Mouse (Mus musculus) limb, embryonic 11.5 days (tissue): ENCODE results near the gene Lefty2. TPM values are rescaled to one million over a fixed set of nuclear protein-coding genes. Genes with fewer than 3 reads are reported as not detected.

Experiments
- ATAC-seq: fragments of 200-750 bp; cut with Nextera tagmentation; 2 replicates; pipeline ENCODE4 v1.8.0; 2017; ENCODE audit warnings: low read depth; ENCODE audit not compliant: insufficient number of reproducible peaks, low FRiP score, low TSS enrichment
- DNase-seq: peaks from one replicate; pipeline ENCODE4 v3.0.0-alpha.2; 2015; ENCODE audit warnings: low spot score
- H3K27ac ChIP-seq: fragments of 300-500 bp; sonication (generic); replicated peaks from 2 replicates; pipeline ENCODE4 v1.5.1; 2014; ENCODE audit warnings: low read depth, mild to moderate bottlenecking, low read length
- H3K27me3 ChIP-seq: fragments of 300-500 bp; sonication (generic); 2 replicates; pipeline ENCODE4 v1.6.1; 2014; ENCODE audit warnings: mild to moderate bottlenecking, low read length, mixed read lengths; ENCODE audit not compliant: control insufficient read depth, insufficient read depth
- H3K36me3 ChIP-seq: fragments of 300-500 bp; sonication (generic); 2 replicates; pipeline ENCODE4 v1.6.1; 2014; ENCODE audit warnings: mild to moderate bottlenecking, low read length, moderate library complexity, mixed read lengths; ENCODE audit not compliant: control insufficient read depth, insufficient read depth
- H3K4me1 ChIP-seq: fragments of 300-500 bp; sonication (generic); 2 replicates; pipeline ENCODE4 v1.6.1; 2014; ENCODE audit warnings: low read length, mixed read lengths; ENCODE audit not compliant: control insufficient read depth, insufficient read depth
- H3K4me2 ChIP-seq: fragments of 300-500 bp; sonication (generic); 2 replicates; pipeline ENCODE4 v1.6.1; 2014; ENCODE audit warnings: low read depth, mild to moderate bottlenecking, moderate library complexity; ENCODE audit not compliant: severe bottlenecking
- H3K4me3 ChIP-seq: fragments of 300-500 bp; sonication (generic); 2 replicates; pipeline ENCODE4 v1.5.1; 2014; ENCODE audit warnings: low read depth, low read length
- H3K9ac ChIP-seq: fragments of 300-500 bp; sonication (generic); 2 replicates; pipeline ENCODE4 v1.6.1; 2014; ENCODE audit warnings: mild to moderate bottlenecking, low read length
- H3K9me3 ChIP-seq: fragments of 300-500 bp; sonication (generic); 2 replicates; pipeline ENCODE4 v1.6.1; 2016; ENCODE audit warnings: low read length; ENCODE audit not compliant: control insufficient read depth
- WGBS: fragments of 180-500 bp; shearing (Covaris S2); extraction: QIAGEN DNeasy Blood & Tissue Kit; methylation state at CpG from one replicate; pipeline ENCODE4 v1.1.7; 2014; 5-methylcytosine and 5-hydroxymethylcytosine counted together
- polyA plus RNA-seq: library from polyadenylated mRNA; unstranded; fragments of >200 nt; fragmentation: Nextera tagmentation; extraction: Ambion mirVana; gene quantifications from 2 replicates; pipeline ENCODE4 v1.2.1, GENCODE M21; 2014

Lefty2 gene
- polyA plus RNA-seq, 1 experiment from 2014 or later, result 0.08 TPM

GRCm38 (mm10) chr1:180904815-180905080 lies 11.8 kb downstream of the Lefty2 start:
- Histone ChIP-seq H3K9ac (peak overlapping the region; percentile 89), H3K27me3 (no peaks in the 10 kb centered on the region), H3K4me2 (peak overlapping the region; percentile 65), H3K9me3 (no peaks in the 10 kb centered on the region), H3K27ac (no peak overlapping the region), H3K4me3 (peak overlapping the region; percentile 75), H3K36me3 (peaks cover 20% of the 10 kb centered on the region), H3K4me1 (peaks cover 6% of the 10 kb centered on the region; the same call in 1 of the 2 replicates)
- no peak for ATAC-seq
- DNase-seq, result no peak
- WGBS, result 2% methylated on average over 5 of the region's 5 CpGs

- Histone ChIP-seq H3K9me3 (no peaks in the 10 kb centered on the region), H3K9ac (peak overlapping the region; percentile 45; the same call in 1 of the 2 replicates), H3K4me2 (peak overlapping the region; percentile 65), H3K4me1 (peaks cover 6% of the 10 kb centered on the region; the same call in 1 of the 2 replicates), H3K27ac (no peak overlapping the region), H3K36me3 (peaks cover 20% of the 10 kb centered on the region), H3K4me3 (peak overlapping the region; percentile 75), H3K27me3 (no peaks in the 10 kb centered on the region)
- no peak for DNase-seq
- no peak for ATAC-seq
- WGBS, result 74% methylated on average over 6 of the region's 6 CpGs
Measured at GRCm38 (mm10) chr1:180905307-180905706, 12.4 kb downstream of the Lefty2 start.

GRCm38 (mm10) chr1:180905876-180906275 lies 13.0 kb downstream of the Lefty2 start:
- 94% methylated on average over 17 of the region's 17 CpGs for WGBS
- H3K9ac ChIP-seq, result no peak overlapping the region

GRCm38 (mm10) chr1:180906461-180907147 lies 13.7 kb downstream of the Lefty2 start:
- Histone ChIP-seq H3K36me3 (peaks cover 20% of the 10 kb centered on the region), H3K4me1 (peaks cover 9% of the 10 kb centered on the region), H3K9ac (no peak overlapping the region), H3K4me3 (no peak overlapping the region), H3K27ac (no peak overlapping the region), H3K9me3 (no peaks in the 10 kb centered on the region), H3K27me3 (no peaks in the 10 kb centered on the region), H3K4me2 (peak overlapping the region; percentile 17; the same call in 1 of the 2 replicates)
- 93% methylated on average over 24 of the region's 24 CpGs for WGBS
- ATAC-seq (no peak), DNase-seq (no peak)

More at GRCm38 (mm10) chr1:180905876-180906275, 13.0 kb downstream of the Lefty2 start:
- Histone ChIP-seq H3K4me2 (no peak overlapping the region; the same call in 1 of the 2 replicates), H3K4me1 (peaks cover 6% of the 10 kb centered on the region; the same call in 1 of the 2 replicates), H3K27me3 (no peaks in the 10 kb centered on the region), H3K36me3 (peaks cover 20% of the 10 kb centered on the region), H3K4me3 (peak overlapping the region; percentile 75; the same call in 1 of the 2 replicates), H3K9me3 (no peaks in the 10 kb centered on the region), H3K27ac (no peak overlapping the region)
- ATAC-seq (no peak), DNase-seq (no peak)

- H3K9me3 ChIP-seq, result no peaks in the 10 kb centered on the region
- no peak overlapping the region for H3K9ac ChIP-seq
- DNase-seq (no peak), ATAC-seq (no peak)
- H3K4me3 ChIP-seq, result no peak overlapping the region
- no peaks in the 10 kb centered on the region for H3K27me3 ChIP-seq
- H3K27ac ChIP-seq, result no peak overlapping the region
- WGBS, result 55% methylated on average over 8 of the region's 8 CpGs
- no peak overlapping the region for H3K4me2 ChIP-seq
- H3K4me1 ChIP-seq, result peaks cover 6% of the 10 kb centered on the region
- peaks cover 17% of the 10 kb centered on the region for H3K36me3 ChIP-seq
Measured at GRCm38 (mm10) chr1:180911138-180911537, 18.2 kb downstream of the Lefty2 start.

GRCm38 (mm10) chr1:180911653-180912287 lies 18.9 kb downstream of the Lefty2 start:
- Histone ChIP-seq H3K4me3 (no peak overlapping the region), H3K4me2 (peak overlapping the region; percentile 22; the same call in 1 of the 2 replicates), H3K36me3 (peaks cover 11% of the 10 kb centered on the region), H3K9me3 (no peaks in the 10 kb centered on the region), H3K27ac (no peak overlapping the region), H3K4me1 (peaks cover 6% of the 10 kb centered on the region), H3K9ac (no peak overlapping the region), H3K27me3 (no peaks in the 10 kb centered on the region)
- WGBS, result 33% methylated on average over 19 of the region's 20 CpGs
- DNase-seq (peak; percentile 49), ATAC-seq (no peak)

GRCm38 (mm10) chr1:180912792-180913191 lies 19.9 kb downstream of the Lefty2 start:
- Histone ChIP-seq H3K27me3 (no peaks in the 10 kb centered on the region), H3K4me3 (no peak overlapping the region), H3K4me1 (peaks cover 6% of the 10 kb centered on the region), H3K36me3 (peaks cover 2% of the 10 kb centered on the region; the same call in 1 of the 2 replicates), H3K9me3 (no peaks in the 10 kb centered on the region), H3K4me2 (no peak overlapping the region), H3K27ac (no peak overlapping the region), H3K9ac (no peak overlapping the region)
- WGBS, result 90% methylated on average over 5 of the region's 5 CpGs
- DNase-seq (no peak), ATAC-seq (no peak)

- Histone ChIP-seq H3K4me2 (no peak overlapping the region), H3K36me3 (no peaks in the 10 kb centered on the region), H3K4me1 (peaks cover 6% of the 10 kb centered on the region), H3K9me3 (no peaks in the 10 kb centered on the region), H3K27ac (no peak overlapping the region), H3K9ac (no peak overlapping the region), H3K27me3 (no peaks in the 10 kb centered on the region), H3K4me3 (no peak overlapping the region)
- DNase-seq (peak; percentile 64), ATAC-seq (peak; percentile 49; the same call in 1 of the 2 replicates)
- 13% methylated on average over 4 of the region's 4 CpGs for WGBS
Measured at GRCm38 (mm10) chr1:180913797-180914196, 20.9 kb downstream of the Lefty2 start.
